Mouse (Mus musculus): ENCODE measurements around the gene Unc5b. TPM values are rescaled to one million over a fixed set of nuclear protein-coding genes. Genes with fewer than 3 reads are reported as not detected.

Unc5b gene
- total RNA-seq, 2 experiments from 2014 or later = 5.9 to 8.3 TPM

DNA sequence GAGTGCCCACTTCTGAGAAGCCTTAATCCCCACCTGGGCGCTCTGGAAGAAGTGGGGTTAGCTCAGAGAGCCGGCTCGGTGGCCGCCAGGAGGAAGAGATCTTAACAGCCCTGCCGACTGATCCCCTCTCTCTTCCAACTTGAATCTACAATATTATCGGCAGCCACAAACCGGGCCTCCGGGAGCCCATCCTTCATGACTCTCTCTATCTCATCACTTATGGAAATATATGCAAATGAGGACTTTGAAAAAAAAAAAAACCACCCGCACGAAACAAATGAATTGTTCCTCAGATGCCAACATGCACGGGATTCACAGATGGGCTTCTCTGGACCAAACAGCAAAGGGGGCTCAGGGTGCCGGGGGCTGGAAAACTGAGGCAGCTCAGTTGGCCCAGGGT lies 109.7 kb downstream of the Unc5b start:
- no peak for DNase-seq

DNA sequence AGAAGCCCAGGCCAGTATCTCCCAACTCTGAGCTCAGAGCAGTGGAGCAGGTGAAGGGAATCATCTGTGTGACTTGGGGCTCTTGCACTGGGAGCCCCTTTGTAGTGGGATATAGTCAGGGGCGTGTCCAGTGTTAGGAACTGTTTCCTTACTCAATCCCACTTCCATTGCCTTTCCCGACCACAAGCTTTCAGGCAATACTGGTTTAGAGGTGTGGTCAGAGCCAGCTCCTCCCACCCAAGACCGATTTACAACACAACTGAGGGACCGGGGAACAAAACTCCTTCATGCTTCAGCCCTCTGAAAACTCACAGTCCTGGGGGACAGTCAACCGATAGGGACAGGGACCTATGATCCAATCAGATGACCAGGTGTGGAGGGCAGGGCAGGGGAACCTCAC lies 110.9 kb downstream of the Unc5b start:
- DNase-seq = no peak

DNA sequence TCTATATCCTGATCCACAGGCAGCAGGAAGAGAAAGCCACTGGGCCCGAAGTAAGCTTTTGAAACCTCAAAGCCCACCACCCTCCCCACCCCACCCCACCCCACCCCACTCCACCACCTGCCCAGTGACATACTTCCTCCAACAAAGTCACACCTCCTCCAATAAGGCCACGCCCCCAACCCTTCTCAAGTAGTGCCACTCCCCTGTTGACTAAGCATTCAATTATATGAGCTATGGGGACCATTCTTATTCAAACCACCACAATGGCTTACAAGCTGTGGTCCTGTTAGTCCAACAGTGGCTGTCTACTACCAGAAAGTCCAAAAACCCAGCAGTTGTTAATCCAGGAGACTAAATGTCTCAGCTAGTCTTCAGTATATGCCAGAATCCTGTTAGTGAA lies 112.9 kb downstream of the Unc5b start:
- no peak for DNase-seq

DNA sequence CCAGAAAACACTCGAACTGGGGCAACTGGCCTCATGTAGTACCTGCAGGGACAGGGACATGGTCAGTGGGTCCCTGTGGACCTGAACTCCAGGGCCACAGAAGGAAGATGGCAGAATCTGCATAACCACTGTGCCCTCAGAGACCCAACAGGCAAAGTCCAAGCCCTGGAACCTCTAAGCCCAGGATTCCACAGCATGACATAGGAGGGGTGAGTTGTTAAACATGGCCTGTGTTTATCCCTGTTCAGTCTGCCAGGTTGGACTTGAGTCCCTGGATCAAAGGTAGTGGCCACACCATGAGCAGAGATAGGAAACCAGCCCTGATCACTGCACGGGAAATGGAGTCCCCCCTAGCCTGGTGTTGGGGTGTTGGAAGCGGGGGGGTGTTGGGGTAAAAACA lies 114.9 kb downstream of the Unc5b start:
- DNase-seq = no peak

Other genes with a start within 250 kb of the Unc5b start
- 1 to 10 TPM in 1 of 2 experiments, under 1 TPM in 1; 0.79 to 2.0 TPM for gene Cdh23, start 135.1 kb downstream of the Unc5b start, total RNA-seq (2021)
- 10 to 100 TPM; 28.8 to 38.7 TPM for gene Slc29a3, start 78.8 kb downstream of the Unc5b start, total RNA-seq (2021)